Mouse (Mus musculus) CH12.LX (cell line): ENCODE measurements around the gene Taf1a.
"Not testable (repeated sequence)": the region's sequence is repeated elsewhere in the genome, so short reads cannot be mapped to it uniquely, and the experiment has no call there.

Source experiments
- CTCF ChIP-seq, 2 experiments: IDR thresholded peaks in 1 of 2; conservative IDR thresholded peaks in 1 of 2; 2 replicates each; pipeline ENCODE4 v1.5.1; 2011 to 2012; ENCODE audit warnings: low read depth in 2 of 2, low read length in 2 of 2, improper control_type of control experiment in 1 of 2, inconsistent platforms in 1 of 2, mild to moderate bottlenecking in 1 of 2, moderate library complexity in 1 of 2
- E2F4 ChIP-seq: IDR thresholded peaks from 2 replicates; pipeline ENCODE4 v1.6.1; 2011; ENCODE audit warnings: low read depth, low read length, improper control_type of control experiment; ENCODE audit not compliant: insufficient replicate concordance
- EP300 ChIP-seq: IDR thresholded peaks from 2 replicates; pipeline ENCODE4 v1.6.1; 2011; ENCODE audit warnings: low read length, improper control_type of control experiment
- KAT2A ChIP-seq: IDR thresholded peaks from 2 replicates; pipeline ENCODE4 v1.6.1; 2012; ENCODE audit warnings: low read length, improper control_type of control experiment, inconsistent platforms; ENCODE audit not compliant: insufficient replicate concordance
- MAZ ChIP-seq: IDR thresholded peaks from 2 replicates; pipeline ENCODE4 v1.6.1; 2012; ENCODE audit warnings: low read depth, mild to moderate bottlenecking, inconsistent platforms, low read length, improper control_type of control experiment, moderate library complexity
- MXI1 ChIP-seq: IDR thresholded peaks from 2 replicates; pipeline ENCODE4 v1.6.1; 2011; ENCODE audit warnings: mild to moderate bottlenecking, low read depth, low read length, improper control_type of control experiment
- POLR2A ChIP-seq: IDR thresholded peaks from 2 replicates; pipeline ENCODE4 v1.6.1; 2011; ENCODE audit warnings: low read depth, mild to moderate bottlenecking, improper control_type of control experiment, low read length
- RCOR1 ChIP-seq: conservative IDR thresholded peaks from 2 replicates; pipeline ENCODE4 v1.6.1; 2012; ENCODE audit warnings: low read depth, mild to moderate bottlenecking, inconsistent platforms, low read length, improper control_type of control experiment
- TBP ChIP-seq: conservative IDR thresholded peaks from 2 replicates; pipeline ENCODE4 v1.6.1; 2011; ENCODE audit warnings: low read depth, low read length, improper control_type of control experiment
- TCF12 ChIP-seq: IDR thresholded peaks from 2 replicates; pipeline ENCODE4 v1.6.1; 2014; ENCODE audit warnings: low read depth, mild to moderate bottlenecking, inconsistent platforms, low read length, improper control_type of control experiment
- USF2 ChIP-seq: conservative IDR thresholded peaks from 2 replicates; pipeline ENCODE4 v1.6.1; 2011; ENCODE audit warnings: low read depth, low read length, improper control_type of control experiment

DNA sequence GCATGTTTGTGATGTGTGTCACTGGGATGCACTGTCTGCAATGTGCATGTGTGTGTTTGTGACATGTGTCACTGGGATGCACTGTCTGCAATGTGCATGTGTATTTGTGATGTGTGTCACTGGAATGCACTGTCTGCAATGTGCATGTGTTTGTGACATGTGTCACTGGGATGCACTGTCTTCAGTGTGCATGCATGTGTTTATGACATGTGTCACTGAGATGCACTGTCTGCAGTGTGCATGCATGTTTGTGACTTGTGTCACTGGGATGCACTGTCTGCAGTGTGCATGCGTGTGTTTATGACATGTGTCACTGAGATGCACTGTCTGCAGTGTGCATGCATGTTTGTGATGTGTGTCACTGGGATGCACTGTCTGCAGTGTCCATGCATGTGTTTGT lies 45.9 kb upstream of the Taf1a start:
- not testable (repeated sequence) for TF ChIP-seq USF2; E2F4; CTCF (conservative IDR thresholded peaks at IDR 0.05 in 1 of 2, IDR thresholded peaks at IDR 0.05 in 1 of 2; ENCODE audit: low read depth in 2 of 2, low read length in 2 of 2); EP300; POLR2A; KAT2A; RCOR1; MXI1; TBP; MAZ; TCF12
